Mouse (Mus musculus): Measurements from ENCODE around the gene Ism1.

GRCm38 (mm10) chr2:139696578-139696977 is 18.6 kb downstream of the Ism1 start:
- TF ChIP-seq CTCF (IDR thresholded peaks at IDR 0.05; ENCODE audit: extremely low read depth, insufficient read depth, low read length) = no peak
- TF ChIP-seq POLR2A (IDR thresholded peaks at IDR 0.05; ENCODE audit: extremely low read depth, insufficient read depth, low read length) = no peak

All from cortical plate, adult 2 months (tissue).